Mouse (Mus musculus) limb, embryonic 13.5 days (tissue): ENCODE measurements around the gene Uhrf1bp1. TPM values are rescaled to one million over a fixed set of nuclear protein-coding genes. Genes with fewer than 3 reads are reported as not detected.
A peak's percentile ranks its signal among the peaks of the same experiment; 100 is the strongest.

Source experiments
- ATAC-seq: fragments of 200-750 bp; cut with Nextera tagmentation; 2 replicates; pipeline ENCODE4 v1.8.0; 2017; ENCODE audit warnings: low read depth, moderate number of reproducible peaks, moderate TSS enrichment; ENCODE audit not compliant: low FRiP score
- H3K27ac ChIP-seq: fragments of 300-500 bp; sonication (generic); 2 replicates; pipeline ENCODE4 v1.5.1; 2015; ENCODE audit warnings: inconsistent platforms, mild to moderate bottlenecking, moderate library complexity
- H3K27me3 ChIP-seq: fragments of 300-500 bp; sonication (generic); 2 replicates; pipeline ENCODE4 v1.6.1; 2015; ENCODE audit warnings: mild to moderate bottlenecking, inconsistent platforms
- H3K36me3 ChIP-seq: fragments of 300-500 bp; sonication (generic); 2 replicates; pipeline ENCODE4 v1.6.1; 2015; ENCODE audit warnings: inconsistent platforms, mild to moderate bottlenecking, moderate library complexity
- H3K4me1 ChIP-seq: fragments of 300-500 bp; sonication (generic); 2 replicates; pipeline ENCODE4 v1.6.1; 2015; ENCODE audit warnings: inconsistent platforms
- H3K4me2 ChIP-seq: fragments of 300-500 bp; sonication (generic); replicated peaks from 2 replicates; pipeline ENCODE4 v1.6.1; 2015; ENCODE audit warnings: inconsistent platforms, mild to moderate bottlenecking, moderate library complexity
- H3K4me3 ChIP-seq: fragments of 300-500 bp; sonication (generic); 2 replicates; pipeline ENCODE4 v1.5.1; 2015; ENCODE audit warnings: moderate library complexity, mild to moderate bottlenecking, inconsistent platforms
- H3K9ac ChIP-seq: fragments of 300-500 bp; sonication (generic); 2 replicates; pipeline ENCODE4 v1.6.1; 2015; ENCODE audit warnings: mild to moderate bottlenecking, inconsistent platforms
- H3K9me3 ChIP-seq: fragments of 300-500 bp; sonication (generic); 2 replicates; pipeline ENCODE4 v1.6.1; 2016; ENCODE audit warnings: inconsistent platforms
- WGBS: fragments of 180-500 bp; shearing (Covaris S2); methylation state at CpG from one replicate; pipeline ENCODE4 v1.1.7; 2015; 5-methylcytosine and 5-hydroxymethylcytosine counted together
- polyA plus RNA-seq: library from polyadenylated mRNA; unstranded; fragments of >200 nt; fragmentation: Nextera tagmentation; extraction: Ambion mirVana; gene quantifications from 2 replicates; pipeline ENCODE4 v1.2.1, GENCODE M21; 2015

Uhrf1bp1 gene
- polyA plus RNA-seq, 1 experiment from 2014 or later, result 7.5 TPM

GRCm38 (mm10) chr17:27930291-27930690 lies 74.0 kb downstream of the Uhrf1bp1 start:
- Histone ChIP-seq H3K4me1 (peaks cover 24% of the 10 kb centered on the region), H3K9me3 (no peaks in the 10 kb centered on the region), H3K27me3 (no peaks in the 10 kb centered on the region), H3K9ac (no peak overlapping the region), H3K4me2 (no peak overlapping the region), H3K27ac (no peak overlapping the region), H3K36me3 (peaks cover 9% of the 10 kb centered on the region), H3K4me3 (no peak overlapping the region)
- ATAC-seq, result no peak
- 89% methylated on average over 5 of the region's 5 CpGs for WGBS

- Histone ChIP-seq H3K27ac (no peak overlapping the region), H3K4me1 (peaks cover 15% of the 10 kb centered on the region), H3K4me3 (no peak overlapping the region), H3K9me3 (no peaks in the 10 kb centered on the region), H3K9ac (no peak overlapping the region), H3K27me3 (no peaks in the 10 kb centered on the region), H3K4me2 (no peak overlapping the region), H3K36me3 (peaks cover 9% of the 10 kb centered on the region)
- no peak for ATAC-seq
- 74% methylated on average over 4 of the region's 4 CpGs for WGBS
These were observed 75.6 kb downstream of the Uhrf1bp1 start for GRCm38 (mm10) chr17:27931826-27932225.

GRCm38 (mm10) chr17:27934136-27934910 lies 78.1 kb downstream of the Uhrf1bp1 start:
- H3K27me3 ChIP-seq, result no peaks in the 10 kb centered on the region
- 0 out of 2 replicates have a peak overlapping the region, but pooled peaks have one; percentile 33 for H3K27ac ChIP-seq
- WGBS, result 79% methylated on average over 10 of the region's 10 CpGs
- H3K4me1 ChIP-seq, result peaks cover 38% of the 10 kb centered on the region
- no peak overlapping the region for H3K9ac ChIP-seq
- H3K4me2 ChIP-seq, result no peak overlapping the region
- ATAC-seq, result no peak
- H3K9me3 ChIP-seq, result no peaks in the 10 kb centered on the region
- no peak overlapping the region for H3K4me3 ChIP-seq
- 0 out of 2 replicates have a peak, but pooled peaks cover 4% of the 10 kb centered on the region for H3K36me3 ChIP-seq

- no peak for ATAC-seq
- Histone ChIP-seq H3K4me3 (no peak overlapping the region), H3K9me3 (no peaks in the 10 kb centered on the region), H3K4me1 (peaks cover 45% of the 10 kb centered on the region), H3K36me3 (0 out of 2 replicates have a peak, but pooled peaks cover 4% of the 10 kb centered on the region), H3K4me2 (no peak overlapping the region), H3K27me3 (no peaks in the 10 kb centered on the region), H3K27ac (no peak overlapping the region), H3K9ac (no peak overlapping the region)
- WGBS, result 89% methylated on average over 3 of the region's 3 CpGs
These were observed 78.8 kb downstream of the Uhrf1bp1 start for GRCm38 (mm10) chr17:27935091-27935490.

- no peak overlapping the region for H3K4me2 ChIP-seq
- peak overlapping the region; percentile 69; the same call in 1 of the 2 replicates for H3K27ac ChIP-seq
- WGBS, result 65% methylated on average over 4 of the region's 4 CpGs
- H3K9me3 ChIP-seq, result no peaks in the 10 kb centered on the region
- no peak overlapping the region for H3K4me3 ChIP-seq
- H3K9ac ChIP-seq, result no peak overlapping the region
- no peak for ATAC-seq
- H3K36me3 ChIP-seq, result 0 out of 2 replicates have a peak, but pooled peaks cover 4% of the 10 kb centered on the region
- peaks cover 65% of the 10 kb centered on the region for H3K4me1 ChIP-seq
- H3K27me3 ChIP-seq, result no peaks in the 10 kb centered on the region
These were observed 80.9 kb downstream of the Uhrf1bp1 start for GRCm38 (mm10) chr17:27937054-27937615.

- Histone ChIP-seq H3K27ac (peak overlapping the region; percentile 64; the same call in 1 of the 2 replicates), H3K9ac (peak overlapping the region; percentile 43; the same call in 1 of the 2 replicates), H3K4me2 (0 out of 2 replicates have a peak overlapping the region, but pooled peaks have one; percentile 9), H3K36me3 (0 out of 2 replicates have a peak, but pooled peaks cover 4% of the 10 kb centered on the region), H3K27me3 (no peaks in the 10 kb centered on the region), H3K9me3 (no peaks in the 10 kb centered on the region), H3K4me1 (peaks cover 66% of the 10 kb centered on the region), H3K4me3 (no peak overlapping the region)
- 43% methylated on average over 12 of the region's 12 CpGs for WGBS
- no peak for ATAC-seq
These were observed 82.0 kb downstream of the Uhrf1bp1 start for GRCm38 (mm10) chr17:27938121-27938754.

GRCm38 (mm10) chr17:27939028-27939427 lies 82.8 kb downstream of the Uhrf1bp1 start:
- ATAC-seq, result no peak
- peaks cover 64% of the 10 kb centered on the region for H3K4me1 ChIP-seq
- H3K9me3 ChIP-seq, result no peaks in the 10 kb centered on the region
- H3K36me3 ChIP-seq, result 0 out of 2 replicates have a peak, but pooled peaks cover 4% of the 10 kb centered on the region
- H3K4me2 ChIP-seq, result no peak overlapping the region
- H3K4me3 ChIP-seq, result no peak overlapping the region
- peak overlapping the region; percentile 64 for H3K27ac ChIP-seq
- no peak overlapping the region for H3K9ac ChIP-seq
- 74% methylated on average over 5 of the region's 5 CpGs for WGBS
- H3K27me3 ChIP-seq, result no peaks in the 10 kb centered on the region

GRCm38 (mm10) chr17:27940352-27940751 lies 84.1 kb downstream of the Uhrf1bp1 start:
- Histone ChIP-seq H3K27ac (peak overlapping the region; percentile 44; the same call in 1 of the 2 replicates), H3K27me3 (no peaks in the 10 kb centered on the region), H3K36me3 (no peaks in the 10 kb centered on the region), H3K9ac (peak overlapping the region; percentile 51), H3K4me1 (peaks cover 65% of the 10 kb centered on the region), H3K4me2 (peak overlapping the region; percentile 14; the same call in 1 of the 2 replicates), H3K4me3 (no peak overlapping the region), H3K9me3 (no peaks in the 10 kb centered on the region)
- WGBS, result 26% methylated on average over 4 of the region's 4 CpGs
- no peak for ATAC-seq

- no peak for ATAC-seq
- Histone ChIP-seq H3K9ac (peak overlapping the region; percentile 25; the same call in 1 of the 2 replicates), H3K4me1 (peaks cover 73% of the 10 kb centered on the region), H3K36me3 (no peaks in the 10 kb centered on the region), H3K4me3 (no peak overlapping the region), H3K27me3 (no peaks in the 10 kb centered on the region), H3K4me2 (no peak overlapping the region), H3K9me3 (no peaks in the 10 kb centered on the region), H3K27ac (no peak overlapping the region)
- 53% methylated on average over 5 of the region's 5 CpGs for WGBS
These were observed 84.9 kb downstream of the Uhrf1bp1 start for GRCm38 (mm10) chr17:27941178-27941577.

GRCm38 (mm10) chr17:27941698-27942097 lies 85.5 kb downstream of the Uhrf1bp1 start:
- no peaks in the 10 kb centered on the region for H3K27me3 ChIP-seq
- no peaks in the 10 kb centered on the region for H3K36me3 ChIP-seq
- H3K9me3 ChIP-seq, result no peaks in the 10 kb centered on the region
- H3K4me1 ChIP-seq, result peaks cover 74% of the 10 kb centered on the region
- no peak overlapping the region; the same call in 1 of the 2 replicates for H3K27ac ChIP-seq
- no peak for ATAC-seq
- H3K9ac ChIP-seq, result no peak overlapping the region
- H3K4me3 ChIP-seq, result no peak overlapping the region
- 65% methylated on average over 2 of the region's 2 CpGs for WGBS
- no peak overlapping the region for H3K4me2 ChIP-seq

- Histone ChIP-seq H3K36me3 (no peaks in the 10 kb centered on the region), H3K4me1 (peaks cover 74% of the 10 kb centered on the region), H3K4me3 (no peak overlapping the region), H3K9me3 (no peaks in the 10 kb centered on the region), H3K9ac (no peak overlapping the region), H3K27me3 (no peaks in the 10 kb centered on the region), H3K4me2 (no peak overlapping the region), H3K27ac (no peak overlapping the region)
- 86% methylated on average over 4 of the region's 4 CpGs for WGBS
- ATAC-seq, result no peak
These were observed 85.9 kb downstream of the Uhrf1bp1 start for GRCm38 (mm10) chr17:27942131-27942530.
